Mouse (Mus musculus): ENCODE data around the gene Ssh3.

DNA sequence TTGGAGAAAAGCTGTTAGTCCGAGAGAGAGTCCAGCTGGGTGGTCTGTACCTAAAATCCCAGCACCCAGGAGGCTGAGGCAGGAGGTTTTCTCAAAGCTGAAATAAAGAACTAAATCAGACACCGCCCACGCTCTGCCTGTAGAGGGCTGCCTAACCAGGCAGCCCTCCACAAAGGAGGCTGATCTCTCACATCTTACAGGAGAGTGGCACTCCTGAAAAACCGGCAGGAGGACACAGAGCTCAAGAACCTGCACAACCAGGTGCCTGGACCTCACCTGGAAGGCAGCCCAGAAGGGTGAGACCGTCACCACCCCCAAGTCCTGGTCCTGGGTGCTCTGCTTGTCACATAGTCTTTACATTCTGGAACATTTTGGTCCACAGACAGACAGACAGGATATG lies 28.9 kb upstream of the Ssh3 start:
- no peak for TF ChIP-seq CTCF (IDR thresholded peaks at IDR 0.05; ENCODE audit: low read depth)
- TF ChIP-seq EP300 (IDR thresholded peaks at IDR 0.05; ENCODE audit: low read depth) = no peak

All from heart, postnatal 0 days (tissue).